Mouse (Mus musculus) adipocyte (in vitro differentiated cells): Measurements from ENCODE around the gene Asdurf.
"Not testable (repeated sequence)": the region's sequence is repeated elsewhere in the genome, so short reads cannot be mapped to it uniquely, and the experiment has no call there.

Experiments
- DNase-seq: peaks from one replicate; pipeline ENCODE4 v3.0.0-alpha.2; 2016; ENCODE audit warnings: low spot score

Gene Asdurf

GRCm38 (mm10) chr1:53352327-53353261 lies at the start of gene Asdurf, which contains the start of the genes Gm28551 and Asnsd1:
TSS of gene Asdurf (minus strand) at chr1:53352619.
TSS of gene Gm28551 (minus strand) at chr1:53352667.
TSS of gene Asnsd1 (minus strand) at chr1:53352752.
- peak; percentile 97 for DNase-seq

GRCm38 (mm10) chr1:53393936-53394760 lies 41.7 kb upstream of the Asdurf start:
- DNase-seq, result not testable (repeated sequence)

GRCm38 (mm10) chr1:53388762-53389161 lies 36.3 kb upstream of the Asdurf start:
- DNase-seq, result no peak

GRCm38 (mm10) chr1:53384085-53384688 lies 31.8 kb upstream of the Asdurf start:
- DNase-seq, result peak; percentile 10

GRCm38 (mm10) chr1:53377731-53378130 lies 25.3 kb upstream of the Asdurf start:
- no peak for DNase-seq

GRCm38 (mm10) chr1:53375965-53376364 lies 23.5 kb upstream of the Asdurf start:
- not testable (repeated sequence) for DNase-seq

GRCm38 (mm10) chr1:53358988-53359387 lies 6.6 kb upstream of the Asdurf start:
- no peak for DNase-seq

GRCm38 (mm10) chr1:53341071-53341470 lies 11.3 kb downstream of the Asdurf start:
- no peak for DNase-seq

GRCm38 (mm10) chr1:53337403-53337802 lies 15.0 kb downstream of the Asdurf start:
- DNase-seq, result not testable (repeated sequence)

GRCm38 (mm10) chr1:53335465-53335864 lies 17.0 kb downstream of the Asdurf start:
- no peak for DNase-seq

GRCm38 (mm10) chr1:53333527-53333926 lies 18.9 kb downstream of the Asdurf start:
- DNase-seq, result not testable (repeated sequence)

- no peak for DNase-seq
Observed at GRCm38 (mm10) chr1:53324827-53325494, 27.5 kb downstream of the Asdurf start.

- DNase-seq, result no peak
Observed at GRCm38 (mm10) chr1:53324277-53324676, 28.1 kb downstream of the Asdurf start.

GRCm38 (mm10) chr1:53323254-53323653 lies 29.2 kb downstream of the Asdurf start:
- DNase-seq, result no peak

- no peak for DNase-seq
Observed at GRCm38 (mm10) chr1:53321662-53322344, 30.6 kb downstream of the Asdurf start.

GRCm38 (mm10) chr1:53312989-53313967 lies 39.1 kb downstream of the Asdurf start, which contains the start of gene Osgepl1:
TSS of gene Osgepl1 (plus strand) at chr1:53313624.
- DNase-seq, result peak; percentile 87

GRCm38 (mm10) chr1:53300506-53300905 lies 51.9 kb downstream of the Asdurf start:
- no peak for DNase-seq
